Mouse (Mus musculus): ENCODE measurements around the gene Inpp4b. TPM values are rescaled to one million over a fixed set of nuclear protein-coding genes. Genes with fewer than 3 reads are reported as not detected.
A peak's percentile ranks its signal among the peaks of the same experiment; 100 is the strongest.

The Inpp4b gene
- polyA plus RNA-seq, 1 experiment = 0.23 TPM

GRCm38 (mm10) chr8:81985128-81985665 lies 642.8 kb downstream of the Inpp4b start:
- no peak for TF ChIP-seq GATA1 (IDR thresholded peaks at IDR 0.05; ENCODE audit: low read length)

DNA sequence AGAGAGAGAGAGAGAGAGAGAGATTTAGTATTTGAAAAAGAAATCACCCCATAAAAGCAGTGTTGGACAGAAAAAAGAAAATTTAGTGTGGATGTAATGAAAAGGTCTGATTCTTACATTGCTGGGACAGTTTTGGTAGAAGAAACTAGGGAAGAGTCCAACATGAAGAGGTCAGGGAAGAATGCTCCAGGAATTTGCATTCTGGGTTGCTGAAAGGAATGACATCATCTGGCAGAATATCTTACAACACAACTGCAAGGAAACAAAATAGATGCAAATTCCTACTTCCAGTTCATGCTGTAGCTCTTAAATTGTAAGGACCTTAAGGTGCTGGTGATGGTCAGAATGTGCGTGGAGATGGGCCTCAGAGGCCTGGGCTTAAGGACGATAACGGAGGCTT lies 650.6 kb downstream of the Inpp4b start:
- TF ChIP-seq GATA1 (IDR thresholded peaks at IDR 0.05; ENCODE audit: low read length) = no peak

DNA sequence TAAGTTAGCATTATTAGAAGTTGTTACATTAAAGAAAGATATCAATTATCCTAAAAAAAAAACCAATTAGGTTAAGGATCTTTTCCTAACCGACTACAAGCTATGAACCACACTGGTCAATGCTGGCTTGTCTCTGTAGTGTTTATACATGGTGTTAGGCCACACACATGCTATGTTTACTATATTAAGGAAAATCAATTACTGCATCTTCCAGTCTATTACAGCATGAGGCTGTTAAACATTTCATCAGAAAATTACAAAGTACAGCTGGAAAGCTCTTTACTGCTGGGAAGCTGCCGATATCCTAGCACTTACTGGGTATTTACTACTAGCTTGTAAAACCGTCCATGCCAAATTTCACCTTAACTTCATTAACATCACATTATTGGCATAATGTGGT lies 653.9 kb downstream of the Inpp4b start:
- no peak for TF ChIP-seq GATA1 (IDR thresholded peaks at IDR 0.05; ENCODE audit: low read length)

DNA sequence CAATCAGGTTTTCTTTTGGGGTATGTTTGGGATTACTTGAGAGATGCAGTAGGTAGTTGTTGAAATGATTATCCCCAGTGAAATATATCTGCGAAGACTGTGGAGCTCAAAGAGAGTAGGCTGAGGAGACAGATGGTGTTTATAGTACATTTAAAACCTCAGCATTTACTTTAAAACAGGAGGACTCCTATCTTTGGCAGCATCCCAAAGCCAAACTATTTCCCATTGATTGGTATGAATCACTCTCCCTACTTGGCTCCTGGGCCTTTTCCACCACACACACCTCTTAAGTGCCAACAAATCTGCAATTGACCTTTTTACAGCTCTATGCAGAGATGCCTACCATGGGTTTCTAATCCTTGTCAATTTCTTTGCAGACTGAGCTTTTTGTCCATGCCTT lies 654.5 kb downstream of the Inpp4b start:
- no peak for TF ChIP-seq GATA1 (IDR thresholded peaks at IDR 0.05; ENCODE audit: low read length)

- TF ChIP-seq GATA1 (IDR thresholded peaks at IDR 0.05; ENCODE audit: low read length) = no peak
Observed at GRCm38 (mm10) chr8:82004158-82004557, 661.8 kb downstream of the Inpp4b start.

- TF ChIP-seq GATA1 (IDR thresholded peaks at IDR 0.05; ENCODE audit: low read length) = no peak
Observed at GRCm38 (mm10) chr8:82005466-82005865, 663.1 kb downstream of the Inpp4b start.

DNA sequence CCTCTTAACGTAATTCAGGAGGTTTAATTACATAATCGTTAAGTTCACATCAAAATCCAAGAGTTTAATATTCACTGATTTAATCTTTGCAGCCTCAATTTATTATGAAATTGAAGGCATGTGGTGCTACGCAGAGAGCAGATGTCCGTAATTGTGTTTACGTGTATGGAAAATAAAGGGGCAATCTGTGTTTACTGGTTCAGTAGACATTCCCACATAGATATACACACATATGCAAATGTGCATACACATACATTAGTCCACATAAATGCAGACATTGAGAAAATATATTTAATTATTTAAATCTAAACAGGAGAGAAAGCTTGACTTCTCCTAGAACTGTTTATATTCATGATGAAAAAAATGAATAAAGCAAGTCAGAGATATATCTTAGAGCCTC lies 675.4 kb downstream of the Inpp4b start:
- no peak for TF ChIP-seq GATA1 (IDR thresholded peaks at IDR 0.05; ENCODE audit: low read length)

- TF ChIP-seq GATA1 (IDR thresholded peaks at IDR 0.05; ENCODE audit: low read length) = no peak
Observed at GRCm38 (mm10) chr8:82027401-82027800, 685.0 kb downstream of the Inpp4b start.

DNA sequence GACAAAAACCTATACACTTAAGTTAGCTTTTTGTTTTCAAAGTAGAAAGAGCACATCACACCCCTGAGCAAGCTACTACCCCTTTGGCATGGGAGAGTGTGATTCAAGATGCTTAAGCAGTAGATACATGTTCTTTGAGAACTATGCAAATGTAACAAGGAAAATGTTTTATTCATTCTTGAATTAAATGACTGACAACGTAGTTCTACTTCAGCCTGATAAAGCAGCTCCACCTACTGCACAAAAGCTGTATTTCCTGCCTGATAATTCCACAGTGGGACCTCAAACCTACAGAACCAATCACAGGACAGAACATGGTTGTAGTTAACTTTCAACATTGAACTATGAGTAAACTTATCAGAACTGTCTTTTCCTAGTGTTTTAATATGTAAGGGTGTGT lies 686.5 kb downstream of the Inpp4b start:
- no peak for TF ChIP-seq GATA1 (IDR thresholded peaks at IDR 0.05; ENCODE audit: low read length)

DNA sequence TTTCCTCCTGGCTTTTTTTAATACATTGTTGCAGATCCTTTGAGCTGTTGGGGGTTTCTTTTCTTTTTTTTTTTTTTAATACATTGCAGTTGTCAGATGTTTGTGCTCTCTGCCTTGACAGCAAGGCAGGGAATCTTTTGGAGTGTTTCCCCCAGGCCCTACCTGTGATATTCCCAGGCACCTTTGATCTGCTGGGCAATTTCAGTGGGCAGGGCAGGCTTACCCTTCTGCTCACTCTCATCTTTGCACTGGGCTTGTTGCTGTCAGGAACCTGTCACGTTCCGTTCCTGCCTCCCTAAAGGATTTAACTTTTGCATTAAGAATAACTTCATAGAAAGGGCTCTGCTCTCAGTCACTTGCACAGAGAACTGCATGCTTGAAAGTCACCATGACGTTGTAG lies 711.7 kb downstream of the Inpp4b start:
- TF ChIP-seq GATA1 (IDR thresholded peaks at IDR 0.05; ENCODE audit: low read length) = no peak

- no peak for TF ChIP-seq GATA1 (IDR thresholded peaks at IDR 0.05; ENCODE audit: low read length)
Observed at GRCm38 (mm10) chr8:82067619-82068018, 725.3 kb downstream of the Inpp4b start.

GRCm38 (mm10) chr8:82079267-82079666 lies 736.9 kb downstream of the Inpp4b start:
- no peak for TF ChIP-seq GATA1 (IDR thresholded peaks at IDR 0.05; ENCODE audit: low read length)

GRCm38 (mm10) chr8:82090901-82091300 lies 748.5 kb downstream of the Inpp4b start:
- no peak for TF ChIP-seq GATA1 (IDR thresholded peaks at IDR 0.05; ENCODE audit: low read length)

DNA sequence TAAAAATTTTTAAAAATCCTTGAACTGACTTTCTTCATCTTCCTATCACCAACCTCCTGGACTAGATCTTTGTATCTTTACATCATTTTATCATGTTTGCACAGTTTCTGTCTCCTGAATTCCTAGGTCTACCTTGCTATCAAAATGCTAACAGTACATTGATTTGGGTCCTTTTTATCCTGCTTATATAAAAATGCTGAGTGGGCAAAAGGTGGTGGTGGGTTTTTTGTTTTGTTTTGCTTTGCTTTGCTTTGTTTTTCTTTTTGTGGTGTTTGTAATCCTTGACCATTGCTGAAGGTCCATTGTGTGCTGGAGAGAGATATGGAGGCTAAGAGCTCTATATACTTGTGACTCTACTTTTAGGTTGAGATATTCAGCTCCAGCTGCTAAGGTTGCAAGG lies 750.9 kb downstream of the Inpp4b start:
- TF ChIP-seq GATA1 (IDR thresholded peaks at IDR 0.05; ENCODE audit: low read length) = no peak

DNA sequence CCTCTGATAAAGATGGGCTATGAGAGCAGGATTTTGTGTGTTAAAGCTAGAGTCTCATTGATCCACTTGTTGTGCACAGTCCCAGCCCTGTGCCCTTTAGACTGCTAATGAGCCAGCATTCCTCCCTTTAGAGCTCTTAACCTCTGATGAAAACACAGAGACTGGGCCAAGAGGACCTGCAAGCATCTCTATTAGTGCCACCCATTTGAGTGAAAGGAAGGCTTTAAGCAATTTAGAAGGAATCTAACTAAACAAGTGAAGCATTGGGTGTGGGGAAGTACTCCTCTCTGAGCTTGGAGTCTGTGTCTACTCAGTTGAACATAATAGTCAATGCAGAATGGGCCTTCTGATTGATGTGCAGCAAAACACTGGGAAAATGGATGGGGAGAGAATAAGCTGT lies 762.2 kb downstream of the Inpp4b start:
- no peak for TF ChIP-seq GATA1 (IDR thresholded peaks at IDR 0.05; ENCODE audit: low read length)

GRCm38 (mm10) chr8:82106131-82106530 lies 763.8 kb downstream of the Inpp4b start:
- no peak for TF ChIP-seq GATA1 (IDR thresholded peaks at IDR 0.05; ENCODE audit: low read length)

DNA sequence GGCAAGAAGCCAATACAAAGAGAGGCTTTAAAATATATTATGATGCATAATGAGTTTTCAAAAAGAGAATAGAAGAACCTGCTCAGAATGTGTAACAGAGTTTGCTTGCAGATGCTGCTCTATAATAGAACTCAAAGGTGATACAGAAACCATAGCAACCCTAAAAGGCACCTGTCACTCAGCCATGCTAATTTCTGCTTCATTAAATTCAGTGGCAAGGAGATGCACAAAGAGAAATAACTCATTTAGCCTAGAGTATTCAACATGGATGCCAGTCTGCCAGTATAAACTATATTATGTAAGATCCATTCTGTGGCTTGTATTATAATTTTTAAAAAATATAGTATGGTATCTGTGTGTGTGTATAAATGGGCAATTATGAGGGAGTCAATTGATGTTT lies 807.9 kb downstream of the Inpp4b start:
- no peak for TF ChIP-seq GATA1 (IDR thresholded peaks at IDR 0.05; ENCODE audit: low read length)

GRCm38 (mm10) chr8:82157928-82158327 lies 815.6 kb downstream of the Inpp4b start:
- TF ChIP-seq GATA1 (IDR thresholded peaks at IDR 0.05; ENCODE audit: low read length) = peak; percentile 54

Data from G1E-ER4 (cell line).